Mouse (Mus musculus): ENCODE measurements around the gene Slc7a6.
"Not testable (repeated sequence)": the region's sequence is repeated elsewhere in the genome, so short reads cannot be mapped to it uniquely, and the experiment has no call there.

DNA sequence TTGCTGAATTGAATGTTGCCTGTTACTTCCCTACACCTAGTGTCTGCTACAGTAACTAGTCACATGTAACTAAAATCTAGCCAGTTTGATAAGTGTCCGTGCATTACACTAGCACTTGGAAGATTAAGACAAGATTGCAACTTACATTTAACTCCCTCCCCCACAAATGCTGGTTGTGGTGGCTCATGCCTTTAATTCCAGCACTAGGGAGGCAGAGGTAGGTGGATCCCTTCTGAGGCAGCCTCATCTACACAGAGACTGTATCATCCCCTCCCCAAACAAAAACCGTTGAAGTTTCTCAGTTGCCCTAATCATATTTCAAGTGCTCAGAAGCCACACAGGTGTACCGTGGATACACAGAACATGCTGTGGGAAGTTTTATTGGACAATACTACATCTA, 30.9 kb downstream of the Slc7a6 start:
- TF ChIP-seq CTCF, EP300 (IDR thresholded peaks at IDR 0.05; ENCODE audit: low read depth): not testable (repeated sequence)

Measured in liver, embryonic 14.5 days (tissue).